Mouse (Mus musculus) urinary bladder, adult 2 months (tissue): ENCODE measurements at regions not wholly inside any gene's neighbourhood (a gene's known extent, or its start where the extent isn't known, plus 50 kb on each side); places are given as distances from the start of the nearest gene placed in this dataset.

Experiments used
- DNase-seq: peaks from one replicate; pipeline ENCODE4 v3.0.0; 2022; ENCODE audit warnings: low spot score

DNA sequence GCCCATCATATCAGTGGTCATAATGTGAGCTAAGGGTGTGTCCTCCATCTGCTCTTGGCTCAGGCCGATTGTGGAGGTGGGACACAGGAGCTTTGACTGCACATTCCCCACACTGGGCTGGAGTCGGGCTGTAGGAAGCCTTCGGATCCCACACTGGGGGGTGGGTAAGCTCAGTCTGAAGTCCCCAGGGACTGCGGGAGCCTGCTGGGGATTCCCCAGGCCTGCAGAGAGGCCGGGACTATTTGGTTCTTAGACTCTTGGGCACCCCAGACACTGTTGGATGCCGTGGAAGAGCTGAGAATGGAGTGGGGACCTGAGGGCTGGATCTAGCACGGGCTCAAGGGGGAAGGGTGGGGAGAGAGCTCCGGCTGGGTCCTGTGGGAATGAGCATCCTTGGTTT, 547.1 kb upstream of the Nrp1 start:
- DNase-seq = no peak

DNA sequence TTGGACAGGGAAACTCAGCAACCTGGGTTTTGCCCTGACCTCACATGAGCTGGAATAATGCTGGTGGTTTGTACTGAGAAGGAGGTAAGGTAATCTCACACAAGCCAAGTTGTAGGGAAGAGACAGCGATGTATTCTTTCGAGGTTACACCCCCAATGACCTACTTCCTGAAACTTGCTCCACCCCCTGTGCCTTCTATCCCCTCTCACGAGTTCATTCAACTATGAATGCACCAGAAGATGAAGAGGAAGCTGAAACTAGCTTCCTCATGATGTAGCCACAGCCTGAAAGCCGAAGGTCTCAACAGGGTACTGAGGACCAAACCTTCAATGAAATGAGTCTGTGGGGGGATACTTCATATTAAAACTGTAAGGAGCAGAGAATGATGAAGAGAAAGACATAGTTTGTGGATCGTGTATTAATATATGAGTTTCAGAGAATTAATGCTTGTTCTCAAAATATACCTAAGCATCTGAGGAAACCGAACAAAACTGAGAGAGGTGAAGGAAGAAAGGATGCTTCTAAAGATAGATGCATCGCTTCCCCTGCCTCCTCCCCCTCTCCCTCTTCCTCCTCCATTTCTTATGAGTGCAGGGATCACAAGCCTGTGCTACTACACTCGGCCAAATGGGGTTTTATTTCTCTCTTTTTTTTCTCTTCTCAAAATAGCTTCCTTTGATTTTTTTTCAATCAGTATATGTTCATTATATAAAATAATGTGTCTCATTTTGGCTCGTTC, 543.5 kb upstream of the Nrp1 start:
- no peak for DNase-seq

DNA sequence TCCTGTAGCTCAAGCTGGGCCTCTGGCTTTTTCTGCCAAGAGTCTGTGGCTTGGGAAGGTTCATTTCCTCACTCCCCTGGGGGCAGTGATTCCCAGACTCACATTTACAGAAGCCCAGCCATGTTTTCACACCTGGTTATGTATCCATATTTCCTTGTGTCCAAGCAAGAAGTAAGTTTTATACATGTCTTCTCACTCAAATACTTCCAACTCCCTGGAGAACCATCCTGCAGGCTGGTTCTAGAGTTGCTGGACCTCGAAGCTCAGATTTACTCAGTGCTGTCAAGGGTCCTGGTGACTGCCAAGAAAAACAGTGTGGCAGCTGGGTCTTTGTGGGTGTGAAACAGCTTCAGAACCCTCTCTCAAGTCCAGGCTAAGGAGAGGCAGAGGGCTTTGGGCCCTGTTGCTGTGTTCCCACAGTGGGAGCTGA, 537.6 kb upstream of the Nrp1 start:
- DNase-seq = no peak

DNA sequence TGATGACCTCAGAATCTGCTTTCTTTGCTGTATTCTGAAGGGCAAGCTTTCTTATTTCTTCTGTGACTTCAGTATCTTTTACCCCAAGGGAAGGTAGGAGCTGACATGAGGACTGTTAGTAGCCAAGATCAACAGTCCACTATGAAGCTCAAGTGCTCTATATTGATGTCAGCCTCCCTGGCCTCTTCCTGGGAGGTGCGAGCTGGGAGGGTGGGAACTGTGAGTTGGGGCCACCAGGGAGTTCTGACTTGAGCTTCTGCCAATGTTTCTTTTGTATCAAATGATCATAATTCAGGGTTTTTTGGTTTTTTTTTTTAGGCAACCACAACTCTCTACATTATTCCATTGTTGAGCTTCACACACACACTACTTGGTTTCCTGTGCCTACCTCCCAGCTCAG, 536.8 kb upstream of the Nrp1 start:
- no peak for DNase-seq

DNA sequence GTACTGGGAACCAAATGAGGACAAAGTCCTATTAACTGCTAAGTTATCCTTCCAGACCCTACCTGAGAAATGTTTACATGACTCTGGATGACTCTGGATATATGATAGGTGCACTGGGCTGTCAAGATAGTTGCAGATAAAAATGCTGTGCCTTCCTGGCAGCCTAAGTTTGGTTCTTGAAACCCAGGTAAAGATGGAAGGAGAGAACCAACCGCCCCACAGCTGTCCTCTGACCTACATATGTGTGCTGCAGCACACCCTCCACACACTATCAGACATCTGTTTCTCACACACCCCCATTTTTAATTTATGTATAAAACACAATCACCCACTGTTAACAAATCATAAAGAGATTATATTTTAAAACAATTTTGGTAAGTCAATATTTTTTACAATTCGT, 533.4 kb upstream of the Nrp1 start:
- no peak for DNase-seq

DNA sequence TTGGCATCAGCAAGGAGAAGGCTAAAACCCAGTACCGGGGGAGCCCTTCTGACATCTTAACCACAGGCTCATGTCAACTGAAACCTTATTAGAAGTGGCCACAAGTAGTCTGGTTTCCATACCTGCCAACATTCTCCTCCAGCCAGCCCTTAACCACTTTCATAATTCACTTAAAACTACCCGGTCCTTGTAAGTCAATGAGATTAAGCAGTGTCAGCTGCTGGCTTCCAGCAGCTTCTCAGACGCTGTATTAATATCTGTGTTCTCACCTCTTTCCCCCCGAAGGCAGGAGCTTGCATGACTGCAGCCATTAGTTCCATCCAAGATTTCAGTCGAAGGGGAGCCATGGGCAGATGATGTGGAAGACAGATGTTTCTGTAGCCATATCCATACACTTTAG, 530.6 kb upstream of the Nrp1 start:
- no peak for DNase-seq

DNA sequence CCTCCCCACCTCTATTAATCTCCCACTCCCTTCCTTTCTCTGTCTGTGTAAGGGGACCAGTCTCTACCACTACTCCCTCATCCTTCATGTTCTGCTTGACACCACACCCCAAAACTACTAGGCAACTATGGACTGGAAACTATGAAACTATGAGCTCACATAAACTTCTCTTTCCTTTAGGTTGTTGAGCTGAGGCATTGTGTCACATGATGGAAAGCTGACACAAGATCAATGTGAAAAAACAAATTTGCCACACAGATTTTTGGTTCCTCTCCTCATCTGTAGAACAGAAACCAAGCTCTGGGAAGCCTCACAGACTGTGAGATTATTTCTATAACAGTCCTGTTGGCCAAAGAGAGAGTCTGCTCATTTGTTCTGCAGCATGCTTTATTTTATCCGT, 528.7 kb upstream of the Nrp1 start:
- no peak for DNase-seq

DNA sequence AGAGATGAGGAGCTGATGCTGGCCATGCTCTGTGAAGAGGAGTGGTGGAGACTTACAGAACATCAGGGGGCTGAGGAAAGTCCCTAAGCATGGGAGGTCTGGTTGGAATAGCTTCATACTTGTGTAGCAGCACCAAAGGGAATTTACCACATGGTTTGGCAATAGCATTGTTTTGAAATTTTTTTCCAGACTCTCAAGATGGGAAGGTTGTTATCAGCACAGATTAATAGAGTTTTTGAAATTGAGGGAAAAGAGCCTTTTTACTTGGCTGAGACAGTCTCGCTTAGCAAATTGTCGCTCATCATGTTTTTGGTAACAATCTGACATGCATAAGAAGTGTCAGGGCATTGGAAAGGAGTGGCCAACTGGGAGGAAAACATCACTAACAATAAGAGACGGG, 524.4 kb upstream of the Nrp1 start:
- no peak for DNase-seq

DNA sequence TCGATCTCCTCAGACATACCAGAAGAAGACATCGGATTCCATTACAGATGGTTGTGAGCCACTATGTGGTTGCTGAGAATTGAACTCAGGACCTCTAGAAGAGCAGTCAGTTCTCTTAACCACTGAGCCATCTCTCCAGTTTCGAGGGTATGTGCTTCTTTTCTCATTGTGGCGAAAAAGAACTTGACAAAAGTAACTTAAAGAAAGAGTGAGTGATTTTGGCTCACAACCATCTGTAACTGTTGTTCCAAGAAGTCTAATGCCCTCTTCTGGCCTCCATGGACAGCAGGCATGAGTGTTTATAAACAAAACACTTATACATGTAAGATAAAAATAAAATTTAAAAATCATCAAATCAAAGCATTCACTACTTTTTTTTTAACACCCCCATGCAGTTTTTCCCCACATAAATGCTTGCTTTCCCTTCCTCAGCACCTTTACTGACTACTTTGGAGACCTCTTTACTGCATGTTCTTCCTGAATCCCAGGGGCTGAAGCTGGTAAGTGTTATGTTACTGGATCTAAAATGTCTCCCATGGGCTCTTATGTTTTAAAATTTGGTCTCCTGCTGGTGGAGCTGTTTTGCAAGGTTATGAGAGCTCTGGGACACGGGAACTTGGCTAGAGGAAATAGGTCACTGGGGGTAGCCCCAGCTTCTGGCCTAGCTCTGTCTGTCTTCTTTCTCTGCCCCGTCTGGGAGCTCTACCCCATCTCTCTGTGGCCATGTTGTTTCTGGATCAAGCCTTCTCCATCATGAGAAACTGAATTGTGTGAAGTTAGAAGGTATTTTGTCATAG, 521.8 kb upstream of the Nrp1 start:
- no peak for DNase-seq

DNA sequence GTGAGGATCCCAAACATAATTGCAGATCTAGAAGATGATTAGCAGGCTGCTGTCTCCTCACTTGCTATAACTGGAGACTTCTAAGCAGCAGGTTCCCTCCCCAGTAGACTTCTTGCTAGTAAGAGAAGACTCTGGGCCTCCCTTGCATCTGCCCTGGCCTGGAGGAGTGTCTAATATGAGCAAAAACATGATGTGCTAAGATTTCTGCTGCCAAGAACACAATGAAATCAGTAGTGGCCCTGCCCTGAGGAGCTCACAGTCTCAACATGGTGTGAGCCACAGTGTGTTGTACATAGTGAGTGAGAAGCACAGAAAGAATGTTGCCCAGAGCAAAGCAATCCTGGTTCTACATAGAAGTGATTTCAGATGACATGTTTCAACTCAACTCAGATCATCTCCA, 520.1 kb upstream of the Nrp1 start:
- DNase-seq = no peak

DNA sequence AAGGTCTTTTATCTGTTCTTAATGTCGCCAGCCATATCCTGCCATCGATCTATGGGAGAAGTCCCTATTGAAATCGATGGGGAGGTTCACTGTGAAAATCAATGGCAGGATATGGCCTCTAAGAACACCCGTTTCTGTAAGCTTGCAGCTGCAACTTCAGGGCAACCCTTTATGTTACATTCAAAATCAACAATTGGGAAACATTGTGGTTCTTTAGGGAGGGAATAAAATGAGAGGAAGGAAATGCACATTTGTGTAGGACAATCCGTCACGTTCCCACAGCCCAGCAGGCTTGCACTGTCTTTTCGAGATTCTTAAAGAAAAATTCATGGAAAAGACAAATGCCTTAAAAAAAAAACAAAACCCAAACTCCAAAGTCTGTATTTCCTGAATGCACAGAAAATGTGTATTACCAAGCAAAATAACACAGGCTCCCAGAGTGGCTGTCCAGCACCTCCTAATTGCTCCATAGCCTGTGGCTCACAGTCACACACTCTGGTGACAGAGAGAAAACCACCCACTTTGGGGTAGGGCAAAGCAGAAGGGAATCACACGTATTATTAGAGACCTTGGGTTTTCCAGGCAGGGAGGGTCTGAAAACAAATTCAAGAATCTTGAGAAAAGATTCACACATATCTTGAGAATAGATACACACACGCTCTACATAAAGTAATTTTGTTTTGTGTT, 510.9 kb upstream of the Nrp1 start:
- DNase-seq = no peak

DNA sequence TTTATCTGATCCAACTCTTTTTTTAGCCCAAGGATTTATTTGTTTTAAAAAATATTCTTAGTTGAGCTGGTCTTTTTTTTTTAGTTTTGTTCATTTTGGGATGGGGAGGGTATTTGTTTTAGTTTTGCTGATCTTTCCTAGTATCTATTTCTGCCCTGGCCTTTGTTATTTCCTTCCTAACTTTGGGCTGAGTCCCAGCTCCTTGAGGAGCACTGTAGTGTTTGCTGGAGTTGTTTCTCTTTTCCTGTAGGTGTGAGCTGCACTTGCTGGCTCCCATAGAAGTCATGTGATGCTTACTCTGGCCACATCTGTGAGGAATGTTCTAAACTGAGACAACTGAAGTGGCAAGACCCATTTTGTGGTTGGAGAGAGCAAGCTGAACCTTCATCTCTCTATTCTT, 508.5 kb upstream of the Nrp1 start:
- no peak for DNase-seq

DNA sequence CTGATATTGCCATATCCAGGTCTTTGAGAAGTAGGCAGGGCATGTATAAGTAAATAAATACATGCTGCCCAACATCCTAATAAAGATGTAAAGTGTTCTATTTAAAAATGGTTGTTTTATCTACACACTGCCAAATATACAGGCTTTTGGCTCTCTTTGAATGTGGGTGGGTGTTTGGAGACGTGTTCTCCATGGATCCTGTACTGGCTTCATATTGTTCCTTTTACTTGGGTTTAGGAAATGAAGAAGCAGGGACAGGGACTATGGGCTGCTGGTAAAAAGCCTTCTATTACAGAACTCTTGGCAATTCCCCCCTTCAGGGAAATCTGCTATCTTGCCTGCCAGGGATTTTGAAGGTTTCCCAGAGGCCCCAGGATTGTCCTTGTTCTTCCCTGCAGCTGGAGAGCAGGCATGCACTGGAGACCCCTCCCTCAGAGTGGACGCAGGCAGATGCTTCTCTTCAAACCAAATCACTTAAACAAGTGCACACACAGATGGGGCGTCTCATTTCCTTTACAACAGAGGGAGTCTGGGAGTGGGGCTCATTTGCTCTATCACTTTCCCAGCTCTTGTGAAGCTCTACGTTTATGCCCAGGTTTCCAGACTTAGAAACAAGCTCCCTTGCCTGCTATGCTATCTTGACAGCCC, 502.6 kb upstream of the Nrp1 start:
- no peak for DNase-seq

DNA sequence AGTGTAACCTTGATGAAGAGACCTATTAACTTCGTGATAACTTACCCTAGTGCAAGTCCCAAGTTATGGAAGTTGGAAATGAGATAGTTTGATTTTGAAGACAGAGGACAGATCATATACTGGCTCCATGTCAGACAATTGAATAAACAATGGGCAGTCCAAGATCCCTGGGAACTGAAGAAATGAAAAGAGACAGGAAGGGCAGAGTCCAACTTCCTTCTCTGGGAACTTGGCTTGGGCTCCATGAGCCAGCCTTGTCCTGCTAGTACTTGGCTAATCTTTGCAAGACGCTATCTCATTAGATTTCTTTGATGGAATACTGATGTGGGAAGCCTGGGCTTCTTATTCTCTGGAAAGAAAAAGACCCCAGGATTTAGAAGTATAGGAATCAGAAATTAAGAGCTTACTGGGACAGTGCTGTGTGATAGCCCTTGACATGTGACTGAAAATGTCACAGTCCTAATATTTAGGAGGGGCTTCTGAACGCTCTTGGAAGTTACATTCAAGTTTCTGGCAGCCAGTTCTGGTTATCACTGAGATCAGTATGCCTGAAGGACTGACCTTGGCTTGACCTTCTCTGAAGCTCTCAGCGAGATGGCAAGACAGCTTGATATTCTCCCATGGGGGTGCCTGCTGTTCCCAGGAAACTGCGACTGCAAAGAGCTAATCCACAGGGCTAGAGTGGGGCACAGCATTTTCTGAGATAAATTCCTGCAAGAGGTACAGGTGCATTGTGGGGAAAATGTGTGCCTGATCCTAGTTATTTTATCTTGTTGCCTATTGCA, 501.9 kb upstream of the Nrp1 start:
- DNase-seq = no peak

DNA sequence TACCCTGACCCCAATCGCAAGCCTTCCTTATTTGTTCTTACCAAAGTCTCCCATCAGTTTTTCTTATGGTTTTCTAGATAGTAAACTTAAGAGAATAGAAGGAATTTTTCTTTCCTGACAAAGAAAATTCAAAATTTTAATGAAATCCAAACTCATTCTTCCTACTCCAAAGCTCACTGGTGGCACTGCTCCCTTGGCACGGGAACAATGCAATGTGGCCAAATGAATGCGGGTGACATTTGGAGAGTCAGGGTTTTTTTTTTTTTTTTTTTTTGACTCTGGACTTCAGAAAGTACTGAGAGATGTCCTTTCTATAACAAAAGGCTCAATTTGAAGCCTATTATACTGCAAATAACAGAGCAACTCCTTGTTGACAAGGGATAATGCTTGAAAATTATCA, 499.4 kb upstream of the Nrp1 start:
- DNase-seq = no peak

DNA sequence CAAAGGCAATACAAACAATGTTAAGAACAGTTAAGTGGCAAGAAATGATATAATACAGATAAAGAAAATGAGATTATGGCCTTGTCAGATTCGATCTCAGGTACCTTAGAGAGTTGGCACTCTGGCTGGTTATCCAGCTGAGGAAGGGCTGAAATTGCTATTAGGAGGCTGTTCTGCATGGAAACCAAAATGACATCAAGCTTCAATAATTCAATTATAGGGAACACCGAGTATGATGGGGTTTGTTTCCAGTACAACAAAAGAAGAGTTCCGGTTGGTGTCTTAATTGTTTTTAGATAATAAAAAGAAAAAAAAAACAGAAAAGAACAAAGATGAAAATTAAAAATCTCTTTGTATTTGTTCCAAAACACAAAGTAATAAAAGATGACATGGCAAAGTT, 498.0 kb upstream of the Nrp1 start:
- DNase-seq = no peak

DNA sequence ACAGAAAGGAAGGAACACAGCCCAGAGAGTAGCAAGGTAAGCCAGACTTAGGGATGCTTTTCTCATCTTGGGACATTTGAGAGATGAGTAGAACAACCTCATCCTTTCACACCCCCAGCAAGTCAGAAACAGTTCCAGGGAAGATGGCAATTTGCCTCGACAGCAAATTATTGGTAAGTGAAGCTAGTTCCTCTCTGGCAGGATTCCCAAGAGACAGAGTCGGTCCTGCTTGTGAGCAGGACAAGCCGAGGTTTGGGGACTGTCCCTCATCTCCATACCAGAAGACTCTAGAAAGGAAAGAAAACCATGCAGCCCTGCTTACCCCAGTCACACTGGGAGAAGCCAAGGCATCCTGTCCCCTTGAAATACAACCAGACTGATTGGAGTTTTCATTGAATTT, 497.5 kb upstream of the Nrp1 start:
- DNase-seq = no peak

DNA sequence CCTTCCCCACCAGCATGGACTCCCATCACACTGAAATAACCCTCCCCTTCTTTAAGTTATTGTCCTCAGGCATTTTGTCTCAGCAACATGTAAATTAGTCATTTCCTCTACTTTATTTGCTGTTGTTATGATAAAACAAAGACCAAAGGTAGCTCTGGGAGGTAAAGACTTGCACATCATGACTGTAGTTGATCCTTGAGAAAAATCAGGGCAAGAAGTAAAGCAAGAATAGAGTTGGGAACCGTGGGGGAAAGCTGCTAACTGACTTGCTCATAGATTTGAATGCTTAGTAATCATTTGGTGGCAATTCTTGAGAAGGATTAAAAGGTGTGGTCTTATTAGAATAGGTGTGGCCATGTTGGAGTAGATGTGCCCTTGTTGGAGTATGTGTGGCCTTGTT, 473.8 kb upstream of the Nrp1 start:
- no peak for DNase-seq

DNA sequence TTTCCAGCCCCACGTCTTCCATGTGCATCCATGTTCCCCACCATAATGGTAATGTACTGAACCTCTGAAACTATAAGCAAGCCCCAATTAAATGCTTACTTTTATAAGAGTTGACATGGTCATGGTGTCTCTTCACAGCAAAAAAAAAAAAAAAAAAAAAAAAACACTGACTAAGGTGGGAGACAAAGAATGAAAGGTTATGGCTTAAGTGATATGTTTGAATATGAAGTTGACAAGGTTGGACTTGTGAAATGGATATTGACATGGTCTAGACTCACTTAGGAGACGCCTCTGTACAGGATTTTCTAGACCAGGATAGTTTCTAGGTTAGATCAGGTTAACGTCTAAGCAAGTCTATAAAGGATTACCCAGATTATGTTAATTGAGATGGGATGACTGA, 473.2 kb upstream of the Nrp1 start:
- no peak for DNase-seq

DNA sequence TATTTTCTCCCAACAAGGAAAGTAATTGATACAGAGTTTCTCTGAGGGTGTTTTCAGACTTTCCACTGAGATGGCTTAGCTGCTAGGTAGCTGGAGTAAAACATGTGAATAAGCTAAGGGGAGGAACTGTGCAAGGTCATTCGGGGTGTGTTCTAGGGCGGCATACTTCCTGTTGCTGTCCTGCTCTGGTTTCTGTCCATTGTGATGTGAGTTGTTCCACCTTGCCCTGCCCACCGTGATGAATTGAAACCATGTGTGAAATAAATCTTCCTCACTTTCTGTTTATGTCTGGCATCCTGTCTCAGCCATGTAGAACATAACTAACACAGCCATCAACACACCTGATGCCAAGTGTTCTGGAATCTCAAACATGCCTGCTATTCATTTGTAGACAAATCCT, 472.6 kb upstream of the Nrp1 start:
- no peak for DNase-seq

DNA sequence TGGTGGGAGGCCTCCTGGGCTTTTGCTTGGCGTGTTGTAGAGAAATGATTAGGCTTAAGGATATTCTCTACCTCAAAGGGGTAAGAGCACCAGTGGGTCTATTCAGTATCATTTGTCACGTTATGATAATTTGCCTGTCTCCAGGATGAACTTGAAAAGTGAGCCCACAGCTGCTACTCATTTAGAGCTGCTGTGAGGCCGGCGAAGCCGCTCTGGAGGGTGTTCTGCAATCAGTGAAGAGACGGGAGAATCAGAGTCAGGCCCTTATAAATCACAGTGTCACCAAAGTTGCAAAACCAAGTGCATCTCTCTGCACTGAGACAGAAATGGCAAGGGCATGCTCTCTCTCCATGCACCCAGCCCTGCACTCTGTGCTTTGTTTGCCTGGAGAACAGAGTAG, 467.7 kb upstream of the Nrp1 start:
- no peak for DNase-seq

DNA sequence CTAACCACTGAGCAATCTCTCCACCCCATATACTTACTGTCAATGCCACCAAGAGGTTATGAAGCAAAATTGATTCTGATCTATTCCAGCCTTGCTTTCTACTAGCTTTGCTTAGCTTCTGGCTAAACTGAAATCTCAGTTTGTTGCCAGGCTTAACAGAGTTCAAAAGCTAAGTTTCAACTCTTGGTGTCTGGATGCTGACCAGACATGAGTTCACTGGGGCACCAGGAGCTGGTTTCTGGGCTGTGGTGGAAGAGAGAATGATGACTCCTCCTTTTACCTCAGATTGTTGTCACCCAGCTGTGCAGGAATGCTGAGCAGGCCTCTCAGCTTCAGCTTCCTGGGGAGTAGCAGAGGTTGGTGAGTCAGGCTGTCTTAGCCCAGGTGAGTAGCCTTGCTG, 464.1 kb upstream of the Nrp1 start:
- no peak for DNase-seq
